Mouse (Mus musculus) WW6 (cell line): ENCODE measurements at regions not wholly inside any gene's neighbourhood (a gene's known extent, or its start where the extent isn't known, plus 50 kb on each side); places are given as distances from the start of the nearest gene placed in this dataset.
"Not testable (repeated sequence)": the region's sequence is repeated elsewhere in the genome, so short reads cannot be mapped to it uniquely, and the experiment has no call there.

Source experiments
- DNase-seq: peaks from one replicate; pipeline ENCODE4 v3.0.0-alpha.2; 2013; ENCODE audit warnings: low read depth, low spot score

GRCm38 (mm10) chr3:124156255-124156654 lies 164.4 kb upstream of the Tram1l1 start:
- no peak for DNase-seq

DNA sequence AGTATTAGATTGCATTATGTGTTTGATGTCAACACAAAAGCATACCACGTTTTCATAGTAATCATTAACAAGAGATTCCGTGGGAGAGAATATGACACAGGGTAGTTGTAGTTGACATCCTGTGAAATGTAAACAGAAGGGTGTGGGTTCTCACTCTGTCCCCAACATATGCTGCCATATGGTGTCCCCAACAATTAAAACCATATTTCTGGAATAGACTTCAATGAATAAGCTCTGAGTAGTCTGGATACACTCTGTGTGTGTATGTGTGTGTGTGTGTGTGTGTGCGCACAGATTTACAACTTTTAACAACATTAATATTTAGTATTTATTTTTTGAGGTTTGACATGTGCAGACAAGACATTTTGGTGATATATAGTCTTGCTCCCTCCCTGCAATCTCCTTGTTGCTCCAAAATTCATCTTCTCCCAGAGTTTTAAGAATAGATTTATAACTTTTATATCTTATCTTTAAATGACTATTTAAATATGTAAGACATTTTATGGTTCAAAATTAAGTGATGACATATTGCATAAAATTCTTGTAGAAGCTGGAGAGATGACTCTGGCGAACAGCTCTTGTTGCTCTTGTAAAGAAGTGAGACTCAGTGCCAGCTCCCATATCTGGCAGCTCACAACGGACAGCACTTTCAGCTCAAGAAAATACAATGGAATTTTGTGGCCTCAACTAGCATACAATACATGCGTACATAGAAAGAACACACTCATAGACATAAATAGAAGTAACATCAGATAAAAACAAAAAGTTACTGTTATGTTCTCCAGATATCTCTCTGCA lies 162.6 kb upstream of the Tram1l1 start:
- no peak for DNase-seq

DNA sequence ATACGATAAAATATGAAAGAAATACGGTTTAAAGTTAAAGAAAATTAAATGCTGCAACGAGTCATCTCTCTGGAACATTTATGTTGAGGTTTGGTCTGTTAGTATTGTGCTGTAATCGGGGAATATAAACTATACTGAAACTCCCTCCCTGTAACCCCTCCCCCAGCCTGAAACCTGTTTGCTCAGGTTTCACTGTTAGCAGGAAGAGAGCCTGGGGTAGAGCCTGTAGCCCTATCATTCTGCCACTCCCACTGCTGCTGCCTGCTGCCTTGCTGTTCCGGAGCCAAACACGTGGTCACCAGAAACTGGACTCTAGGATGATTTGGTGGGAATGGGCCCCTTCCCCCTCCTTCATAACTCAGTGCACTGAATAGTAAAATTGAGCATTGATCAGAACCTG lies 127.3 kb upstream of the Tram1l1 start:
- DNase-seq: not testable (repeated sequence)

DNA sequence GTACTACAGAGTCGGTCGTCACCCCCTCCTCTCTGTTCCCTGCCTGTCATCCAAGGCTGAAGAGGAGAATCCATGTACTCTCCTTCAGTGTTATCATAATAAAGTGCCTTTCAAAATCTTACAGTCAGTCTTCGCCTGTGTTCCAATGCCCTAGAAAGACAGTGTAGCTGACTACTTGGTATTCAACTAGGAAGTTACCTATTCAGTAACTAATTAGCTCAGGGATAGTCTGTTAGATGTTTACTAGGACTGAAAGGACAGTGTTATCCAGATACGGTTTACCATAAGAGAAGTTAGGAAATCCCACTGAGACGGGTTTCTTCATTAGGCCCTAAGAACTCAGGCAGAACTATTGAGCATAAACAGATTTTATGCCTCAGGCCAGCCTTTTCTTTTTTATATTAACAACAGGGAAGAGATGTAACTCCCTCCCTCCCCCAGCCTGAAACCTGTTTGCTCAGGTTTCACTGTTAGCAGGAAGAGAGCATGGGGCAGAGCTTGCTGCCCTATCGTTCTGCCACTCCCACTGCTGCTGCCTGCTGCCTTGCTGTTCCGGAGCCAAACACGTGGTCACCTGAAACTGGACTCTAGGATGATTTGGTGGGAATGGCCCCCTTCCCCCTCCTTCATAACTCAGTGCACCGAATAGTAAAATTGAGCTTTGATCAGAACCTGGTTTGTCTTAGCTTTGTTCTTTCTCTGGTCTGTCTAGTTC lies 120.3 kb upstream of the Tram1l1 start:
- not testable (repeated sequence) for DNase-seq

- no peak for DNase-seq
These were observed 103.5 kb upstream of the Tram1l1 start for GRCm38 (mm10) chr3:124217131-124217530.

DNA sequence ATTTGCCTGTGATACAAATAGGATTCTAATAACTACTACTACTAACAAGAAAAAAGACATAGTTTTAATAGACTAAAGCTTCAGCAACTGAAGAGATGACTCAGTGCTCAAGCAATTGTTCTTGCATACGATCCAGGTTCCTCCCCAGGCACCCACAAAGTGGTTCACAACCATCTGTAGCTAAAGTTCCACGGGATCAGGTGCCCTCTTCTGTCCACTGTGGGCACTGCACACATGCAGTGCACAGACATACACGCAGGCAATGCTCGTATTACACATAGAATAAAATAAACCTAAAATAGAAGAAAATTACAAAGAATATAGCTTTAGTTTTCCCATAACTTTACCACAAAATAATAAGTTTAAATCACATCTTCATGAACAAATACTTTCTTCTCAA lies 94.7 kb upstream of the Tram1l1 start:
- no peak for DNase-seq

GRCm38 (mm10) chr3:124227701-124228100 lies 93.0 kb upstream of the Tram1l1 start:
- DNase-seq: no peak

GRCm38 (mm10) chr3:124240936-124241733 lies 79.5 kb upstream of the Tram1l1 start:
- DNase-seq: no peak

- no peak for DNase-seq
These were observed 79.0 kb upstream of the Tram1l1 start for GRCm38 (mm10) chr3:124241734-124242006.

DNA sequence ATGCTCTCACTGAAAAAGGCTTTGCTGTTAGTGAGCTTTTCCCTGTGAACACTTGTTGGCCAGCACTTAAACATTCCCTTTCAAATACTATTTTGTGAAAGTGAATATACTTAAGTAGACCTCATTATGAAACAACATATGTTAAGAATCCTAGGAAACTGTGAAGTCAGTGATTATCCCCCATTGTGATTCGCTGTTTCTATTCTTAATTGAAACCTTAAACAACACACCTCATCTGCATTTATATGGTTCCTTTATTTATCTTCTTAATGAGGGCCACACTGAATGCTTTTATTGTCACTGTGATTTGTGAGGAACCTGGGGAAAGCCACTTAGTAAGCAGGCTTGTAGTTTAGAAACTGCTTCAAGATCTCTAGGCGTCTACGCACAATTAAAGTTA lies 58.5 kb upstream of the Tram1l1 start:
- no peak for DNase-seq

GRCm38 (mm10) chr3:124266821-124267220 lies 53.8 kb upstream of the Tram1l1 start:
- DNase-seq: no peak

DNA sequence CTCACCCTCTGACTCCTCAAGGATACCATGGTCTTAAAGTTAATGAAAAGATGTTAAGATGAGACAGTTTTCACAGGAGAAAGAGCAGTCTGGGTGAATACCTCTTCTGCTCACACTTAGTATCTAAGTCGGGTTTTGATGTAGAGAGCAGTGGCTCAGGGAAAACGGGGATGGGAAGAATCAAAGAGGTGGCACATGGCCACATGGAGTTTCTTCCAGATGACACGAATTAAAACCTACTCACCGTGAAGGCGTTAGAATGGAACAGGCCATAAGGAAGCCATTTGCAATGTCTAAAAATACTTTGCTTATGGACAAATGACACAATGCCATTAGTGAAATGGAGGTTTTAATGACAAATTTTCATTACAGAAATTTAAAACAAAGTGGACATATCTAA lies 50.1 kb upstream of the Tram1l1 start:
- DNase-seq: no peak
